Mouse (Mus musculus) retina, adult 2 months (tissue): ENCODE measurements around the gene 4931408C20Rik.

Experiments
- DNase-seq: peaks from one replicate; pipeline ENCODE4 v3.0.0-alpha.2; 2012; ENCODE audit warnings: low read depth, low spot score

The 4931408C20Rik gene

DNA sequence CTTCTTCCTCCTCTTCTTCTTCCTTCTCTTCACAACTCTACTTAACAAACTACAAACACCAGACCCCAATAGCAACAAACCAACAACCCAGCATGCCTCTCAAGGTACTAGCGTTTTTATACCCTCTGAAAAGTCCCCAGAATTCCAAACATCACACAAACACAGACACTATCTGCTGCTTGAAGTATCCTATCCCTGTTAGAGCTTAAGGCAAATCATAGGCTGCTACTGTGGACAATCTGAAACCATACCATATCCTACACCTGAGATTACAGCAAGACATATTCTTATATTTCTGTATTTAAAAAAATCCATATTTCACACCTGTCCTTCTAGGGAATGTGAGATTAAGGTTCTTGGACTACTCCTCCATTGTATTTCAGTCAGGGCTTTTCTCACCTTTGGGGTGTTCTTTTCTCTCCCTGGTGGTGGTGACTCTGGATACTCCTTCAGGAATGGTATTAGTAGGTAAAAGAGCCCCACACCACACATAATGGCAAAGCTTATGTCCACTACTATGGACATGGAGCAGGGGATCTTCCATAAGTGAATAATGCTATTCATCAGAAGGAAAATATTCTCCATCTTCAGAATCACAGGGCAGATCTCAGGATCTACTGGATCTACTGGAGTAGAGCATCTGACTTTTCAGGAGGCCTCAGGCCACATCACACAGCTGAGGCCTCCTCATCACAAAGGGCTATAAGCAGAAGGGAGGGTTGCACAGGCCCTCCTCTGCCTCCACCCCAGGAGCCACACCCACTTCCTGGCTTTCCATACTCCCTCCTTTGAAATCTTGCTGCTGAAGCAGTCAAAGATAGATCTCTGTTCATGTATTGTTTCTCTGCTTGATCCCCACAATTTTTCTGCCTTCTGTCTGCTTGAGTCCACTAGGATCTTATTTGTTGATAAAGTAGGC is at the start of gene 4931408C20Rik:
Gene 4931408C20Rik, minus strand, starts transcription at position 619 of the 919 bp plus-strand sequence.
- DNase-seq, result no peak

GRCm38 (mm10) chr1:26687926-26688325 is 666 bp upstream of the 4931408C20Rik start:
- no peak for DNase-seq

DNA sequence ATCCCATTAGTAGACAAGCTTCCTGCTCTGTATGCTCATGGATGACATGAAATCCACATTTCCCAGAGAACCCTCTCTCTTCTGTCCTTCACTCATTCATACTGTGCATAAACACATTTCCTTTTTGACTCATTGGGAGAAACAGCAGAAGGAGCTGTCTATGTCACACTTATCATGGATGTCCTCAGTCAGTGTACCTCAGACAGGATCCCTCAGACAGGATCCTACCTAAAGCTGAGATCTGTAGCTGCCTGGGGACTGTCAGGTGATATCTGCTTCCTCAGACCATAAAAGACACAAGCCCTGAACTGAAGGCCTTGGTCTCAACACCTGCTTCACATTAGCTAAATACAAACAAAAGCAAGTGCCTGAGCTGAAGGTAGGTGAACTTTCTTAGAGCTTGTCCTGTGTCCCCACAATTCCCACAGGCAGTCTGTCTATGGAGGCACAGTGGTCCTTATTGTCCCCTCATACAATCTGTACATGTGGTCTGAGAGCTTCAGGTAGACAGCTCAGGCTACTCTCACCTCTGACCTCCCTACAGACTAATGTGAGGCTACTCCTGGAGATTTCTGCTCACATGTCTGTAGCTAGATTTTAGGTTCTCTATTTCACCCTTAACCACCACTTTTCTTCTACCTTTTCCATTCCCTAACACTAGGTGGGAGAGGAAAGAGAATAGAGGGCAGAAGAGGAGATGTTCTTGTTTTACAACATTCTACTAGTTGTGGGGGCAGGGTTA is 1.1 kb downstream of the 4931408C20Rik start:
- DNase-seq, result no peak

GRCm38 (mm10) chr1:26685383-26685782 is 1.9 kb downstream of the 4931408C20Rik start:
- no peak for DNase-seq

- no peak for DNase-seq
Observed at GRCm38 (mm10) chr1:26649704-26650388, 37.4 kb downstream of the 4931408C20Rik start.

DNA sequence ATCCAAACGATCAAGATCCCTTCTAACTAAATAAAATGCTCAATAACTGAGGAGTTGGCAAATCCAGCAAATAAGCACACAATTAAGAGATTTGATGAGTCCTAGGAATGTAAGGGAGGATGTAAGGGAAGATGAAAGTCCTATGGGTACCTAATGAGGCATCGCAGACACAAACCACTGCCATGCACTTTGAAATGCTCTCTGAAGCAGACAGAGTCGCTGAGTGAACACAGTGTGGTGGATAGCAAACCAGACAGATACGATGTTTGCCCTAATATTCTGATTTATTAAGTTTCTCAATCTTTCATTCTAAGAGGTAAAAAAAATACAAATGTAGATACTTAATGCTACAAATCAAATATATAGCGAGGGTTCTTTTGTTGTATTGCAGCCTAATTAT is 51.2 kb downstream of the 4931408C20Rik start:
- no peak for DNase-seq
